Mouse (Mus musculus) limb, embryonic 10.5 days (tissue): ENCODE measurements around the gene Gm9964. TPM values are rescaled to one million over a fixed set of nuclear protein-coding genes. Genes with fewer than 3 reads are reported as not detected.
A peak's percentile ranks its signal among the peaks of the same experiment; 100 is the strongest.
"Not testable (repeated sequence)": the region's sequence is repeated elsewhere in the genome, so short reads cannot be mapped to it uniquely, and the experiment has no call there.

Experiments used
- DNase-seq: peaks from one replicate; pipeline ENCODE4 v3.0.0-alpha.2; 2017; ENCODE audit warnings: low spot score
- H3K27ac ChIP-seq: fragments of 300-500 bp; sonication (generic); 2 replicates; pipeline ENCODE4 v1.5.1; 2016; ENCODE audit warnings: mild to moderate bottlenecking
- H3K27me3 ChIP-seq: fragments of 300-500 bp; sonication (generic); 2 replicates; pipeline ENCODE4 v1.6.1; 2016; ENCODE audit warnings: low read depth, mild to moderate bottlenecking; ENCODE audit not compliant: poor library complexity, severe bottlenecking
- H3K36me3 ChIP-seq: fragments of 300-500 bp; sonication (generic); 2 replicates; pipeline ENCODE4 v1.6.1; 2016; ENCODE audit warnings: mild to moderate bottlenecking, moderate library complexity
- H3K4me1 ChIP-seq: fragments of 300-500 bp; sonication (generic); 2 replicates; pipeline ENCODE4 v1.6.1; 2016
- H3K4me3 ChIP-seq: fragments of 300-500 bp; sonication (generic); 2 replicates; pipeline ENCODE4 v1.5.1; 2016; ENCODE audit warnings: mild to moderate bottlenecking, moderate library complexity
- H3K9me3 ChIP-seq: fragments of 300-500 bp; sonication (generic); replicated peaks from 2 replicates; pipeline ENCODE4 v1.6.1; 2016; ENCODE audit warnings: mild to moderate bottlenecking
- WGBS: fragments of 180-500 bp; shearing (Covaris S2); methylation state at CpG from one replicate; pipeline ENCODE4 v1.1.7; 2016; 5-methylcytosine and 5-hydroxymethylcytosine counted together
- polyA plus RNA-seq: library from polyadenylated mRNA; unstranded; fragments of >200 nt; fragmentation: Nextera tagmentation; extraction: Ambion mirVana; gene quantifications from 2 replicates; pipeline ENCODE4 v1.2.1, GENCODE M21; 2016

Gene Gm9964
- polyA plus RNA-seq, 1 experiment from 2014 or later: not detected

- H3K4me1 ChIP-seq: peaks cover 7% of the 10 kb centered on the region
- no peaks in the 10 kb centered on the region for H3K36me3 ChIP-seq
- no peak for DNase-seq
- H3K27me3 ChIP-seq: no peaks in the 10 kb centered on the region
- H3K4me3 ChIP-seq: no peak overlapping the region
- WGBS: 61% methylated on average over 3 of the region's 3 CpGs
- H3K27ac ChIP-seq: no peak overlapping the region
- no peaks in the 10 kb centered on the region for H3K9me3 ChIP-seq
Measured at GRCm38 (mm10) chr11:79264376-79264775, 32.3 kb downstream of the Gm9964 start.

DNA sequence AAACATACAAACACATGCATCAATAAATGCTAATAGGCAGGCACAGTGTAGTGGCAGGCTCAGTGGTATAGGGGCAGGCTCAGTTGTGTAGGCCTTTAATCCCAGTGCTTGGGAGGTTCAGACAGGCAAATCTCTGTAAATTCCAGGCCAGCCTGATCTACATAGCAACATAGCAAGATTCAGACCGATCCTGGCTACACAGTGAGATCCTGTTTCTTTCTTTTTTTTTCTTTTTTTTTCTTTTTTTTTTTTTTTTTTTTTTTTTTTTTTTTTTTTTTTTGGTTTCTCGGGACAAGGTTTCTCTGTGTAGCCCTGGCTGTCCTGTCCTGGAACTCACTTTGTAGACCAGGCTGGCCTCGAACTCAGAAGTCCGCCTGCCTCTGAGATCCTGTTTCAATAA is 36.6 kb downstream of the Gm9964 start:
- 94% methylated on average over 4 of the region's 4 CpGs for WGBS
- not testable (repeated sequence) for H3K9me3 ChIP-seq, H3K4me1 ChIP-seq, H3K27me3 ChIP-seq, H3K36me3 ChIP-seq, H3K27ac ChIP-seq, DNase-seq, H3K4me3 ChIP-seq

- peaks cover 5% of the 10 kb centered on the region; the same call in 1 of the 2 replicates for H3K4me1 ChIP-seq
- 76% methylated on average over 6 of the region's 6 CpGs for WGBS
- no peak overlapping the region for H3K4me3 ChIP-seq
- H3K27ac ChIP-seq: no peak overlapping the region
- H3K27me3 ChIP-seq: no peaks in the 10 kb centered on the region
- H3K36me3 ChIP-seq: no peaks in the 10 kb centered on the region
- DNase-seq: no peak
- no peaks in the 10 kb centered on the region for H3K9me3 ChIP-seq
Measured at GRCm38 (mm10) chr11:79258738-79259137, 38.0 kb downstream of the Gm9964 start.

DNA sequence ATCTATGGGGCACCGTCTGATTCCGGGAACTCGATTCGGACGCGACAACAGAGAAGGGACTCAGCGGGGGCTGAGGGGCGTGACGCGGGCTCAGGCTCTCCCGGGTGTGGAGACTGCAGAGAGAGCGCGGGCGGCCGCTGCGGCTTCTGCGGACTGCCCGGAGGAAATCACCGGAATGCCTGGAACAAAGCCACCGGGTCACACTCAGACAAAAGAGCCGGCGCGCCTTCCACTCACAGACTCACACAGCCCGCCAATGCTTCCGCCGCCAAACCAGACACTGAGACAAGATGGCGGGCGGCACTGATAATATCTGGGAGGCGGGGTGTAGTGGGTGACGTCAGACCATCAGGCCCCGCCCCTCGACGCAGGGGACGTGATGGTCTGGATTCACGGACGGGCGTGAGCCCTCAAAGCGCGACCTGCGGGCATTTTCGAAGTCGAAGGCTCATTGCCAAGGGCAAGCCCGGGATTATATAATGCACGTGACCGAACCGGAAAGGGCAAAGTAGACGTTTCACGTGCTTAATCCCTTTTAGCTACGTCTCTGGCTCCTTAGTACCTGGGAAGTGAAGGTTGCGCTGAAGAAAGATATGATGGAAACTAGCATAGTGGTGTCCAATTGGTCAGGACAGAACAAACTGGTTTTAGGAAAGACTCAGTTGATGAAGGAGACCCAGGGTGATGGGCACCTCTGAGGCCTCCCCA is 42.2 kb downstream of the Gm9964 start, which contains the start of gene Wsb1:
Gene Wsb1, minus strand, starts transcription at position 281 of the 708 bp plus-strand sequence.
- Histone ChIP-seq H3K27ac (peak within 1 kb of the TSS; percentile 96), H3K36me3 (peaks cover 27% of the 10 kb centered on the region), H3K4me3 (peak within 1 kb of the TSS; percentile 92), H3K9me3 (no peaks in the 10 kb centered on the region), H3K27me3 (no peaks in the 10 kb centered on the region), H3K4me1 (peaks cover 20% of the 10 kb centered on the region)
- 2% methylated on average over 50 of the region's 50 CpGs for WGBS
- DNase-seq: peak; percentile 97

DNA sequence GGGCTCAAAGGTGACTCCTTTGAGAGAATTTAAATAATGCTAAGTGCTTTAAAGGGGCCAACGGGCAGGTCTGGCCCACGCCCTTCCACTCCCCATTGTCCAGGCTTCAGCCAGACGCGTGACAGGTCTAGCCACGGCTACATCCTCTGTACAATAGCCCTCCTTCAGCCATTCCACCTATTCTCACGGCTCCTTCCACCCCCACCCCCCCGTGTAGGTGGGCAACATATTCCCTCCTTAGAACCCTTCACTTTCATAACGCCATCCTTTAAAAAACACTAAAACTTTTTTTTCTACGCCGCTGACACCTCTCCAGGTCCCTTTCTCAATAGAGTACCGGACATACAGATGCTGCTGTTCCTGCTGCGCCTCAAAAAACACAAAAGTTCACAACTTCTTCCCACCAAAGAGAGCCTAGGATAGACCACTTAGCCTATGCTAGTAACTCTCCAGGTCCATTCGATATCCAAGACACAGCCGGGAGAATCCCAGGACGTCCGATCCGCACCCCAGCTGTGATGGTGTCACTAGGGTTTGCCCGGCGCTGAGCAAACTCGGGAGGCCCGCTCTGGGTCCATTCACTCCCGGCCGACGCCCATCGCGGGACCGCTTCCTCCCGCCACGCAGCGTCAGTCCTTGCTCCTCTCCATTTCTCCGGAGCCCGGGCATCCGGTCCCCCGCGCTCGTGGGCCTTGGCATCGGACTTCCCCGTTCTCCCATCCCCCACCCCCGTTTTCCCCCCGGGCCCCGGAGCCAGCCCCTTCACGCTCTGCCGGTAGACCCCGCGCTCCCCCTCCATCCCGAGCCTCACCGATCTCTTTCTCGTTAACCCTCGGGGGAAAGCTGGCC is 42.9 kb downstream of the Gm9964 start:
- Histone ChIP-seq H3K36me3 (peaks cover 35% of the 10 kb centered on the region), H3K9me3 (no peaks in the 10 kb centered on the region), H3K27me3 (no peaks in the 10 kb centered on the region), H3K4me1 (peaks cover 20% of the 10 kb centered on the region), H3K4me3 (peak overlapping the region; percentile 92), H3K27ac (peak overlapping the region; percentile 96)
- 3% methylated on average over 49 of the region's 49 CpGs for WGBS
- DNase-seq: peak; percentile 40

GRCm38 (mm10) chr11:79252881-79253541 is 43.7 kb downstream of the Gm9964 start:
- peak overlapping the region; percentile 92 for H3K4me3 ChIP-seq
- peaks cover 20% of the 10 kb centered on the region for H3K4me1 ChIP-seq
- peaks cover 43% of the 10 kb centered on the region for H3K36me3 ChIP-seq
- H3K27ac ChIP-seq: peak overlapping the region; percentile 96
- no peaks in the 10 kb centered on the region for H3K9me3 ChIP-seq
- WGBS: 46% methylated on average over 6 of the region's 6 CpGs
- no peaks in the 10 kb centered on the region for H3K27me3 ChIP-seq
- no peak for DNase-seq

Other genes with a start within 250 kb of the Gm9964 start
- 1.0 and 1.3 TPM in 2 replicates for gene Ksr1, start 150.5 kb downstream of the Gm9964 start, polyA plus RNA-seq
- 196 and 306 TPM in 2 replicates for gene Wsb1, start 42.2 kb downstream of the Gm9964 start, polyA plus RNA-seq
- 6.5 and 7.6 TPM in 2 replicates for gene Nf1, start 42.8 kb upstream of the Gm9964 start, polyA plus RNA-seq
- 0.08 and 0.34 TPM in 2 replicates for gene Omg, start 207.2 kb upstream of the Gm9964 start, polyA plus RNA-seq
- 0.11 and 0.16 TPM in 2 replicates for gene Evi2b, start 226.9 kb upstream of the Gm9964 start, polyA plus RNA-seq
- 0.82 and 1.1 TPM in 2 replicates for gene Evi2, start 233.7 kb upstream of the Gm9964 start, polyA plus RNA-seq
- gene Evi2a, start 233.7 kb upstream of the Gm9964 start, polyA plus RNA-seq: 2.0 and 2.2 TPM in 2 replicates